Mouse (Mus musculus) urinary bladder, postnatal 36 days (tissue): Measurements from ENCODE around the gene Zmym4.
"Not testable (repeated sequence)": the region's sequence is repeated elsewhere in the genome, so short reads cannot be mapped to it uniquely, and the experiment has no call there.

Experiments used
- DNase-seq, 2 experiments: peaks; one replicate each; pipeline ENCODE4 v3.0.0; 2022; ENCODE audit warnings: low spot score in 2 of 2, mixed read lengths in 1 of 2

Gene Zmym4

DNA sequence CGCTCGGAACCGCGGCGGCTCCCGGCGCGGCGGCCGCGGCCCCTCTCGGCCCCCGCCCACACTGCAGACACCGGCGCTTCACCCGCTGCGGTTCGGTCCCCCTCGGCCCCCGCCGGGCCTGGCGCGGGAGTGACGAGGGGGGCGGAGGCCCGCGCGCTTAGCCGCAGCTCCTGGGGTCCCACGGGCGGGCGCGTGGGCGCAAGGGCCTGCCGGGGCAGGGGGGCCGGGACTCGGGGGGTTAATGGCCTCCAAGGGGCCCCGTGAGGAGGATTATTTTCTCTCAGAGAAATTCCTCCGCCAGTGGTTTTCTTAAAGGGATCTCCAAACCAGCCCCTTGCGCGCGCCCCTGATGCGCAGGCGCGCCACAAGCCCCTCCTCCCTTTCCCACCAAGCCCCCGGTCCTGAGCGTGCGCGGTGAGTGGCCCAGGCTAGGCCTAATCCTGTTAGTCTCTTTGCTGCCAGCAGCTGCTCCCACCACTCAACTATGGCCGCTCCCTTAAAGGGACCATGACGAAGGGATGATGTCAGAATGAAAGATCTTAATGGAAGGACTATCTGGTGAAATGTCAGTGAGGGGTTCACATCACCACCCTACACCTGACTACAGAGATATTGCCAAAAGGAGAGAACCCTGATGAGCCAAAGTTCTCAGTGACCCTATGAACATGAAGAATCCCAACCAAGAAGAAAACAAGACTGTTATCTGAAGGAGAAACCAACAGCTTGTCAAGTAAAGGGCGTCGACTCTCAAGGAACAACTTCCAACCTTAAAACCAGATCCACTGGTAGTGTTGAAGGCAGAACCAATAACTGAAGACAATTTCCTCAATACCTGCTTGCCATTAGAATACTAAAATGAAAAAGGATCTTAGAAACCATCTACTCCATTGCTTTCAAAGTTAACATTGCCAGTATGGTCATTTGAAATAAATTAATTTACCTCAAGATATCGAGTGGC lies at the start of gene Zmym4:
Gene Zmym4 (minus strand): TSS at position 272 of the 958 bp plus-strand sequence.
- DNase-seq: peak; percentile 82 to 92

DNA sequence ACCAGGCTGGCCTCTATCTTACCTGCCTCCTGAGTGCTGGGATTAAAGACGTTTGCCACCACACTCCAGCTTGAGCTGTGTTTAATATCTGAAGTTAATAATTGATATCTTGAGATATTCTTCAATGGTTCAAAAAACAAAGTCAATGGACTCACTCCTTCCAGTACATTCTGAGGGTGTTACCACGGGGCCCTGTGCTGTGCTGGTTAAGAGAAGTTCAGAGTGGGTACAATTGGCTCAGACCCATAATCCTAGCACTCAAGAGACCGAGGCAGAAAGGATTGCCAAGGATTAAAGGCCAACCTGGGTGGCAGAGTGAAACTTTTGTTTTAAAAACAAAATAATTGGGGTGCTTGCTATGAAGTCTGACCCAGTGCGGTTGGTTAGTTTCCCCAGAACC lies 48.4 kb upstream of the Zmym4 start:
- no peak for DNase-seq

DNA sequence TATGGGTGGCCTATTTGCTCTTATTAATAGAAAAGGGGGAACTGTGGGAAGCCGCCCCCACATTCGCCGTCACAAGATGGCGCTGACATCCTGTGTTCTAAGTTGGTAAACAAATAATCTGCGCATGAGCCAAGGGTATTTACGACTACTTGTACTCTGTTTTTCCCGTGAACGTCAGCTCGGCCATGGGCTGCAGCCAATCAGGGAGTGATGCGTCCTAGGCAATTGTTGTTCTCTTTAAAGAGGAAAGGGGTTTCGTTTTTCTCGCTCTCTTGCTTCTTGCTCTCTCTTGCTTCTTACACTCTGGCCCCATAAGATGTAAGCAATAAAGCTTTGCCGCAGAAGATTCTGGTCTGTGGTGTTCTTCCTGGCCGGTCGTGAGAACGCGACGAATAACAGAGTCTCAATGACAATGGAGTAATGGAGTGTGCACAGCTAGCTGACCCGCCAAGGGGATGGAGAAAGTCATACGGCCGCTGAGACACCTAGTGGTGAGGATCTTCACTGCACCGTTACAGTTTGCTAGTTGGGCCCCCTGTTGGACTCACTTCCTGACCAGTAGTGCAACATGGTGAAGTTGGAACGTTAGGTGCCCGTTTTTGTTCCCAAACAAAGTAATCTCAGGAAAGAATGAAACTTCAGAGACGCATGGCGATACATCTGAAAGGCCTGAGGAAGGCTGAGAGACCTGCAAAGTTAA lies 47.5 kb upstream of the Zmym4 start:
- DNase-seq: peak; percentile 74 to 79

DNA sequence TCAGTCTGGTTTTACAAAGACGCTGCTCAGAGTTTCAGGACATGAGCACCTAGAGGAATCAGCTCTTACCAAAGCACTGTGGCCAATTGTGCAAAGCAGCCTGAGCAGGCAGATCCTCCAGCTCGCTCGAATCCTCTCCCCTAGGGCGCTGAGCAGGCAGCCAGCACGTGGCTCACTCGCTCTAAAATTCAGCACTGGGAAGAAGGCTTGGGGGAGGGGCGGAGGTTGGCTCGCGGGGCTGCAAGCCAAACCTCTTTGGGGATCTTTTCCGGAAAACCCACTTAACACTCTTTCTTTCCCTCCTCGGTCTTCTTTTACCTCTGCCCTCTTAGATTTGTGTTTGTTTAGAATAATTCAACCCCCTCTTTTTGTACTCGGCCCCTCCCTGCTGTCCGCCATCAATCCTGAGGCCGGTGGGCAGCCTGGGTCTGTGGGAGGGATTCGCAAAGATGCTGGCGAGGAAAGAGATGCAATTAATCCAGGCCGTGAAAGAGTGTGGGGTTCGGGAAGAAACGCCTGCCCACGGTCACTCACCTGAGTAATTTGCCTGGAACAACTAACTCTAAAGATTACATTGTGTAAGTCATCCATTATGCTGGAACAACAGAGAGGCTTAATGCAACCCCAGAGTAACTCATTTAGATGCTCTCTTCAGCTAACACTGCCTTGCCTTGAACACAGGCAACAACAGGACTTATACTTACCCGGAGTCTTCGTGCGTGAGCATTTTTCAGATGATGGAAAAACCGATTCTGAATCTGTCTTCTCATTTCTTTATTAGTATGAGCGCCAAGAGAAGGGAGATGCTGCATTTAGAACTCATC lies 37.4 kb upstream of the Zmym4 start:
- peak in 1 of 2 experiments; percentile 36 for DNase-seq

DNA sequence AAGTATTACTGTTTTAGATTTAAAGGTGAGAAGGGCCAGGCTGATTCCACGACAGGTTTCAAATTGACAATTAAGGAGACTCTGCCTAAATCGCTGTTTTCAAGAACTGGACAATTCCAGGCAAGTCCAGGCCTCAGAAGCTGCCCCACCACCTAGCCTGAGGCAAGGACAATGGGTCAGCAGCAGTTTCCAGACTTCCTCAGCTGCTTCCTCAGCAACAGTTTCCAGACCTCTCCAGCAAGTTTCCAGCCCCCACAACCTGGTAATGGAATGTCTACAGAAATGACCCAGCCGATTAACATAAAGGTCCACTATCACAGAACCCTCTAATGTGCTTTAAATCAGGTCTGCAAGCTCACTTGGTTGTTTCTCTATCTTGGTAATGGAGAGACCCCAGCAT lies 36.4 kb upstream of the Zmym4 start:
- DNase-seq: no peak

DNA sequence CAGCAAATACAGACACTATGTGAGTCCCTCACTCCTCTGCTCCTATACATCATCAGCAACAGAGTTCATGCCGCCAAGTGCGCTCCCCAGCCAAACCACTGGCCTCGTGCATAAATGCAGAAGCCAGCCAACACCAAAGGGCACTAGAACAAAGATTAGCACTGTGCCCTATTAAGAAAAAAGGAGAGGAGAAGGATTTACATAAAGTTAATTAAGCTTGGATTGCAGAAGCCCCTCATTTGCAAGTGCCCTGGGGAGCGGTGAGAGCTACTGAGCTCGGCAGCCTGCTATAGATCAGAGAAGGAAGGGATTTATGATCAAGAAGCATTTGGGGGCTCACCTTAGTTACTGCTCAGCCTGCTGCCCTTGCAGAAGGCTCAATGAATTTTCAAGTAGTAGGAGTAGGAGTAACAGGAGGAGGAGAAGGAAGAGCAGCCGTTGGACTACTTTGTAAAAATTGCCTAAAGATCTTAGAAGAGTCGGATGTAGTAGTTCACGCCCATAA lies 32.7 kb upstream of the Zmym4 start:
- no peak for DNase-seq

DNA sequence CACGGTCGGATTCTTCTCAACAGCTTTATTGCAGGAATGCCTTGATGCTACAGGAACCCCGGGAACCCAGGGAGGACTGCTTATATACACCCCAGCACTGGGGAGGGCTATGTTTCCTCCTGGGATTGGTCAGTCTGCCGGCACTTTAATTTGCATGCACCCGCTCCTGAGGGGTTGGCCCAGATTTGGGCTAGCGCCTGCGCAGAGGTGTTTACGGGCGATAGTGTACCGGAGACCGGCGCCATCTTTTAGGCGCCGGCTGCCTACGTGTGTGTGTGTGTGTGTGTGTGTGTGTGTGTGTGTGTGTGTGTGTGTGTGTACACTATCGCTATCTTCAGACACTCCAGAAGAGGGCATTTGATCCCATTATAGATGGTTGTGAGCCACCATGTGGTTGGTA lies 31.4 kb upstream of the Zmym4 start:
- DNase-seq: not testable (repeated sequence)

DNA sequence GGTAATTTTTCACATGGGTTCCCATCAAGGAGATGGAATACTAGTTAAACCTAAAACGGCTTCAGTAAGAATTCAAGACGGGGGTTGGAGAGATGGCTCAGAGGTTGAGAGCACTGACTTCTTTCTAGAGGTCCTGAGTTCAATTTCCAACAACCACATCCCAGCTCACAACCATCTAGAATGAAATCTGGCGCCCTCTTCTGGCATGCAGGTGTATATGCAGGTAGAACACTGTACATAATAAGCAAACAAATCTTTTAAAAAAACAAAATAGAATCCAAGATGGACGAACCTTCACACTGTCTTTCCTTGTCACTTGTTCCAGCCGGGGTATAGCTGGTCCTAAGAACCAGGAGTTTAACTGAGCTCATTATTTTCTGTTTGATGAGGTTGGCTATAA lies 24.4 kb upstream of the Zmym4 start:
- DNase-seq: no peak

DNA sequence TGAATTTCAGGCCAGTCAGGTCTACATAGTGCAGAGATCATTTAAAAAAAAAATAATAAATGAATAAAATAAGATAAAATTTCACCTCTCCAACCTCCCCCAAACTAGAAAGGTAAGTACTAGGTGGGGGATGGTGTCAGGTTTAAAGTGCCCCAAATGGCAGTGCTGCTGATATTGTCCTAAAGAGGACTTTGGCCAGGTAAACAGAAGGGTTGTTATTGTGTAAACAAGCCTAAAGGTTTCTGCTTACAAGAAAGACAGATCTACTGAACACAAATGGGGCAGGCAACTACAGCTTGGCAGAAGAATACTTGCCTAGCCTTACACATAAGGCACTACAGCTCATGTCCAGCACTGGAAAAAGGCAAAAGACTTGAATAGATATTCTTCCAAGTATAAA lies 22.6 kb upstream of the Zmym4 start:
- DNase-seq: no peak

DNA sequence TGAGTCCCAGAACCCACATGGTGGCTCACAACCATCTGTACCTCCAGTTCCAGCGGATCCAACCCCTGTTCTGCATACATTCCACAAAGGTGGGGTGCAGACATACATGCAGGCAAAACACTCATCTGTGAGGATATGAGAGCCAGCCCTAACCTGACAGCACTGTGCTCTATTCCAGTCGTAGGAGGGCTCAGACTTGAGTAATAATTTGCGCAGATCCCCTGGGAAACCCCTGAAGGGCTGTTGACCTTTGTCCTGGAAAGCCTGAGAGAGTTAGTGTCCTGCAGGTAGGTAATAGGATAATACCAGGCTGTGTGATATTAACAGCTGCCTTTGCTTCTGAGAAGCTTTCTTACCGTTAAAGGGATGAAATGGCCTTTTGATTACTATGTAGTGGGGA lies 20.6 kb upstream of the Zmym4 start:
- no peak for DNase-seq

DNA sequence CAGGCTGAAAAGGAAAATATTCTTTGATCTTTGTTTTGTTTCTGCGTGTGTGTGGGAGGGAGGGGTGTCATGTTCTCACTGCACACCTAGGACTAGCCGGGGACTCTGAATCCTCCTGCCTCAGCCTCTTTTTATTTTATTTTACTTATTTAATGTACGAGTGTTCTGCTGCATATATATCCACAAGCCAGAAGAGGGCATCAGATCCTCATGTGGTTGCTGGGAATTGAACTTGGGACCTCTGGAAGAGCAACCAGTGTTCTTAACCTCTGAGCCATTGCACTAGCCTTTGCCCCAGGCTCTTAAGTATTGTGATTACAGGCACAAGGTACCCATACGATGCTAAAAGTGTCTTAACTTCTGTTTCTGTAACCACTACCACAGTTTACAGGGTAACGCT lies 18.8 kb upstream of the Zmym4 start:
- DNase-seq: no peak

DNA sequence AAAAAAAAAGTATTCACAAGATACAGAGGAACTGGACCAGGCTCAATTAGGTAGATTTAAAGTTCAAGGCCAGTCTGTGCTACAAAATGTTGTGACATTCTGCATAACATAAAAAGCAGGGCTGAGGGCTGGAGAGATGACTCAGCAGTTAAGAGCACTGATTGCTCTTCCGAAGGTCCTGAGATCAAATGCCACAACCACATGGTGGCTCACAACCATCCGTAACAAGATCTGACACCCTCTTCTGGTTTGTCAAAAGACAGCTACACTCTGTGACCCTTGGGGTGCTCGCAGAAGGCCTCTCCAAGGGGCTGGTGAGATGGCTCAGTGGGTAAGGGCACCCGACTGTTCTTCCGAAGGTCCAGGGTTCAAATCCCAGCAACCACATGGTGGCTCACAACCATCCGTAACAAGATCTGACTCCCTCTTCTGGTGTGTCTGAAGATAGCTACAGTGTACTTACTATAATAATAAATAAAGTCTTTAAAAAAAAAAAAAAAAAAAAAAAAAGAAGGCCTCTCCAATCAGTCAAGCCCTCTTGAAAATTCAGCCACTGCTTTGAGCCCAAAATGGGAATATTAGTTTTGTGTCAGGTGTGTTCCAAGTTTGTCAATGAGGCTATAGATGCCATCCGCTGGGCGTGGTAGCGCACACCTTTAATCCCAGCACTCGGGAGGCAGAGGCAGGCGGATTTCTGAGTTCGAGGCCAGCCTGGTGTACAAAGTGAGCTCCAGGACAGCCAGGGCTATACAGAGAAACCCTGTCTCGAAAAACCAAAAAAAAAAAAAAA lies 16.0 kb upstream of the Zmym4 start:
- DNase-seq: not testable (repeated sequence)

DNA sequence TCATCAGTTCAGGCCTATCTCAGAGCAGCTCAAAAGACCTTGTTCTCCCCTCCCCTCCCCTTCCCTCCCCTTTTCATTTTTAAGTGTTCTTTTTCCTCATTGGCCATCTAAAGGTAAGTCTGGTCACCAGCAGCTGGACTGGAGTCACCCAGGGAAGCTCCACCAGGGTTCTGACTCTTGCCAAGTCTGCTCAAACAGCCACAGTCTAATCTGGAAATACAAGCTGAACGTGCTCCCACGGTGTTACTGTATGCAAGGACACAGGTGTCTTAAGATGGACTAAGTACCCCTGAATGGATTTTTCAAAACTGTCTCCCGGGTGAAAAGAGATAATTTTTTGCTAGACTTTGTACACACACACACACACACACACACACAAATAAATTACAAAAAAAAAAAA lies 15.4 kb upstream of the Zmym4 start:
- DNase-seq: no peak

DNA sequence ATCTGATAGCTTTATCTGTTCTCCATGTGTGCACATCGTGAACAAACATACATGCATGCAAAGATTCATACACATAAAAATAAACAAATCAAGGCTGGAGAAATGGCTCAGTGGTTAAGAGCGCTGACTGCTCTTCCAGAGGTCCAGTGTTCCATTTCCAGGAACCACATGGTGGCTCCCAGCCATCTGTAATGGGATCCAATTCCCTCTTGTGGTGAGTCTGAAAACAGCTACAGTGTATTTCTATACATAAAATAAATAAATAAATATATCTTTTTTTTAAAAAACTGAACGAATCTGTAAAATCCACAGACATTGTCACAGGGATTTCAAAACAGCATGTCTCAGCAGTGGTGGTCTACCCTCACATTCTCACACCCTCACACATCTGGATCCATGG lies 10.8 kb upstream of the Zmym4 start:
- no peak for DNase-seq

DNA sequence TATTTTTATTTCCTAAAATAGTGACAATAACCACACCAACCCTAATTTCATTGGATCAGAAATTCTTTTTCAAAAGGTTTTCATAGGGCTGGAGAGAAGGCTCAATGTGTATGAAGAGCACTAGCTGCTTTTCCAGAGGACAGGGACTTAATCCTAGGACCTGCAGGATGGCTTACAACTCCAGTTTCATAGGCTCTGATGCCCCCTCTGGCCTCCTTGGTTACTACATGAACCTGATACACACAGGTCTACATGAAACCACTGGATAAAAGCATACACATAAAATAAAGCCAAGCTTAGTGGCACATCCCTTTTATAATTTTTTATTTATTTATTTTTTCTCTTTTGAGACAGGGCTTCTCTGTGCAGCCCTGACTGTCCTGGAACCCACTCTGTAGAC lies 9.5 kb upstream of the Zmym4 start:
- no peak for DNase-seq

DNA sequence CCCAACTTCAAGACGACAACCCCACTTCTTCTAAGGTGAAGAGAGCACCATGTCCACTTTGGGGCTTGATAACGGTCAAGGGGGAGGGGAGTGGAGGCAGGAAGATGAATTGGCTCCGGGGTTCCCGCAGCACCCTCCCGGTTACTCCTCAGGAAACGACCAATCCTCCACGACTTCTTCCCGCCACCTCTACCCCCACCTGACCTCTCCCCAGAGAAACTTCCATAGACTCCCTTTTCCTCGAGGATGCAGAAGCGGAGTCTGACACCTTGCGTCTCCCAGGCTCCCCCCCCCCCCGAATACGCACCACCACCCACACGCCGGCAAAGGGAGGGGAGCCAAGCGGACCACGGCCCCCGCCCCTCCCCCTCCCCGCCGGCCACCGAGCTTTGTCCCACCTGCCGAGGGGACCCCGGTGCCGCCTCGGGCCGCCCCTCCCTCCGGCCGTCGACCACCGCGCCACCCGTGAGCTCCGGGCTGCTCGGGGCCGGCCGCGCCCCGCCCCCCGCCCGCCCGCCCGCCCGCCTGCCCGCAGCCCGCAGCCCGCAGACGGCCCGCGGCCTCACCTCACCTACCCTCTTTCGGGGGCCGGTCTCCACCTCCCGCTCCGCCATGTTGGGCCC lies 583 bp downstream of the Zmym4 start:
- DNase-seq: peak; percentile 9 to 12

DNA sequence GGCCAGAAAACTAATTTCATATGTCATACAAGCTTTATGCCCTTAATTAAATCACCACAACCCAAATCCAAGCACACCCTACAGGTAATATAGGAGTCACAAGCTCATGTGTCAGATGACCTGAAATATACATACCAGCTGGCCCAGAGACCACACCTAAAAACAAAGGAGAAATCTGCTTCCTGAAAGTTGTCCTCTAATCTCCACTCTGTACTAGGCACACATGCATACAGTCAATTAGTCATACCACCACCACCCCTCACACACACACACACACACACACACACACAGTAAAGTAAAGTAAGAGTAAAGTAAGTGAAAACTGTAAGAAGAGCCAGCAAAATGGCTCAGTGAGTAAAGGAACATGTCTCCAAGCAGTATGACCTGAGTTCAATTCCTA lies 9.3 kb downstream of the Zmym4 start:
- no peak for DNase-seq

DNA sequence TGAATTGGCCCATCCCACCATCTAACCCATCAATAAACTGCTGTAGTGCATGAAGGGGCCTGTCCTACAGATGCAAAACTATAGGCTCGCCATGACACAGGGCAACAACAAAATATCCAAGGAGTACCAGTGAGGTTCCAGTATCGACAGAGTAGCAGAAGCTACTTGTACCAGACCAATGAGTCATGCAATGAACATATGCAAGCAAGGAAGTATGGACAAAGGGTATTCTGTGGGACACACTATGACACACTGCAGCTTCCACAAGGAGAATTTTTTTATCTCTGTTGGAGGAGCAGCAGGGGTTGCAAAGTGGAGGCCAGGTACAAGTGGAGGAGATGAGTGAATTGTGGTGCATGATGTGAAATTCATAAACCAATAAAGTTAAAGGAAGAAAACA lies 9.7 kb downstream of the Zmym4 start:
- no peak for DNase-seq

DNA sequence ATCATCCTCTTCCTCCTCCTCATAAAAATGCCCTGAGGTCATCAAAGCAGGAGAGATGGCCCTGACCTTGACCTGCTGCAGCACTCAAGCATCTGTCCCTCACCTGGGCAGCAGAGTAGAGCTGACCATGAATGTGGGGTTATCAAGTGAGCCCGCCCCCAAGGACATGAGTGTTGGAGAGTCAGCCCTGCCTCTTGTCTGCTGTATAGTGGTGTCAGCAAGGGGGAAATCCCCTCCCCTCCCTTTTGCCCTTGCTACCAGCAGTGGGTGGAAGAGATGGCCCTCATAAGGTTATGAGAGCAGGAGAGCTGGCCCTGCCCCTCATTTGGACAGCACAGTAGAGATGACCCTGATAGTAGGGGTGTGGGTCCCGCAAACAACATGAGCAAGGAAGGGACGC lies 10.5 kb downstream of the Zmym4 start:
- no peak for DNase-seq

DNA sequence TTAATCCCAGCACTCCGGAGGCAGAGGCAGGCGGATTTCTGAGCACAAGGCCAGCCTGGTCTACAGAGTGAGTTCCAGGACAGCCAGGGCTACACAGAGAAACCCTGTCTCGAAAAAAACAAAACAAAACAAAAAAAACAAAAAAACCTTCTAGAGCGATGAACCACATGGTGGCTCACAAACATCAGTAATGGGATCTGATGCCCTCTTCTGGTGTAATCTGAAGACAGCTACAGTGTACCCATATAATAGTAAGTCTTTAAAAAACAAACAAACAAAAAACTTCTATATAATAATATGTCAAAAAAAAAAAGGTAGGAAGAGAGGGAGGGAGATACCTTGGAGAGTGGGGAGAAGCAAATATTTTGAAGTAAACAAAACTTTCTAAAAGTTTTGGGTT lies 17.1 kb downstream of the Zmym4 start:
- DNase-seq: not testable (repeated sequence)

DNA sequence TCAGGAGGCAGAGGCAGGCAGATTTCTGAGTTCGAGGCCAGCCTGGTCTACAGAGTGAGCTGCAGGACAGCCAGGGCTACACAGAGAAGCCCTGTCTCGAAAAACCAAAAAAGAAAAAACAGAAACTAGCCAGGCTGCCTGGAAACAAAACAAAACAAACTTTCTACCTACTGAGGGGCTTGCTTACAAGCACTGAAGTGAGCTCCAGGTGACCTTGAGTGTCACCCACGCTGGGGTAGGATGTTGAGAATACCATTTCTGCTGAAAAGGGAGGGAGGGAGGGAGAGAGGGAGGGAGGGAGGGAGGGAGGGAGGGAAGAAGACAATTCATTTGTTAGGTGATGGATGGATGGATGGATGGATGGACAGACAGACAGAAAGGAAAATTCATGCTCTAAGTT lies 24.5 kb downstream of the Zmym4 start:
- no peak for DNase-seq
